Mouse (Mus musculus): ENCODE measurements around the gene Tmem63c. TPM values are rescaled to one million over a fixed set of nuclear protein-coding genes. Genes with fewer than 3 reads are reported as not detected.

Tmem63c gene
- total and polyA plus RNA-seq, 3 experiments: 0.04 TPM; not detected in 2

DNA sequence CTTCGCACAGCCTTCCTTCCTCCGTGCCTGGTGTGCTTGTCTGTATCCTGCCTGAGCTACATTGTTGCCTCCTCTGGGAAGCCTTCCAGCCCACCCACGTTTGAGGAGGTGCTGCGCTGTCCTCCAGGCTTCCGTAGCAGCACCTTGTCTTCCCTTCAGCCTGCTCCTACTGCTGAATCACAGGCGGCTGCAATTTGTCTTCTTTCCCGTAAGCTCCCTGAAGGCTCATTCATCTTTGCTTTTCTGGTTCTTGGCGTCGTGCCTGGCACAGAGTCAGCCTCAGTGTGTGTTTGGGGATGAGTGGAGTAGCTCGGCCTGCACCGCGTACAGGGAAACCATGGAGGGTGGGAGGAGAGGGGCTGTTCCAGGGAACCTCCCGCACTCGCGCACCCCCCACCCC is 43.3 kb upstream of the Tmem63c start:
- no peak overlapping the region for H3K9ac ChIP-seq (ENCODE audit: control insufficient read depth, low read depth, low read length, poor library complexity, severe bottlenecking)
- no peaks in the 10 kb centered on the region for H3K79me2 ChIP-seq (ENCODE audit: control insufficient read depth, insufficient read depth, low read length, poor library complexity)
- DNase-seq (ENCODE audit: low read depth, low spot score): no peak
- no peaks in the 10 kb centered on the region for H3K9me3 ChIP-seq (replicated peaks; ENCODE audit: insufficient read depth, low read length)
- no peaks in the 10 kb centered on the region for H3K27me3 ChIP-seq (ENCODE audit: control insufficient read depth in 1 of 2, insufficient read depth in 2 of 2, low read length in 2 of 2)
- H3K27ac ChIP-seq (ENCODE audit: control insufficient read depth, low read depth, low read length): no peak overlapping the region
- peaks cover 0 to 12% of the 10 kb centered on the region in 2 experiments; a peak in 2 of 4 replicates for H3K36me3 ChIP-seq (ENCODE audit: control insufficient read depth in 1 of 2, insufficient read depth in 2 of 2, low read length in 2 of 2)
- H3K4me1 ChIP-seq (ENCODE audit: control insufficient read depth in 1 of 2, insufficient read depth in 2 of 2, low read length in 2 of 2): peaks cover 8 to 24% of the 10 kb centered on the region in 2 experiments
- TF ChIP-seq RCOR1 (IDR thresholded peaks at IDR 0.05; ENCODE audit: low read depth, low read length) (no peak), NRF1 (IDR thresholded peaks at IDR 0.05; ENCODE audit: insufficient read depth, low read depth, low read length, poor library complexity, severe bottlenecking) (no peak), RAD21 (IDR thresholded peaks at IDR 0.05; ENCODE audit: low read depth, low read length) (no peak), MYC (IDR thresholded peaks at IDR 0.05; ENCODE audit: low read depth, low read length) (no peak), USF1 (IDR thresholded peaks at IDR 0.05; ENCODE audit: low read depth, low read length) (no peak), ZKSCAN1 (IDR thresholded peaks at IDR 0.05; ENCODE audit: low read depth, low read length) (no peak), E2F4 (IDR thresholded peaks at IDR 0.05; ENCODE audit: borderline replicate concordance, low read depth, low read length) (no peak), MYB (IDR thresholded peaks at IDR 0.05; ENCODE audit: low read depth, low read length) (no peak), HCFC1 (IDR thresholded peaks at IDR 0.05; ENCODE audit: low read depth, low read length) (no peak), EP300 (IDR thresholded peaks at IDR 0.05; ENCODE audit: low read depth in 1 of 2, low read length in 2 of 2) (no peak), NELFE (IDR thresholded peaks at IDR 0.05; ENCODE audit: low read depth, low read length) (no peak), MAFK (IDR thresholded peaks at IDR 0.05; ENCODE audit: borderline replicate concordance, low read depth, low read length) (no peak)
- no peak overlapping the region for H3K4me3 ChIP-seq (ENCODE audit: control insufficient read depth in 1 of 2, insufficient read depth in 1 of 2, low read depth in 2 of 2, low read length in 2 of 2)

GRCm38 (mm10) chr12:86981180-86981579 is 40.0 kb upstream of the Tmem63c start:
- H3K4me3 ChIP-seq (ENCODE audit: control insufficient read depth in 1 of 2, insufficient read depth in 1 of 2, low read depth in 2 of 2, low read length in 2 of 2): no peak overlapping the region
- H3K36me3 ChIP-seq (ENCODE audit: control insufficient read depth in 1 of 2, insufficient read depth in 2 of 2, low read length in 2 of 2): no peaks in the 10 kb centered on the region
- TF ChIP-seq BHLHE40 (IDR thresholded peaks at IDR 0.05; ENCODE audit: borderline replicate concordance, low read depth, low read length) (no peak), SMC3 (IDR thresholded peaks at IDR 0.05; ENCODE audit: low read depth, low read length) (peak; percentile 38; the same call in 1 of the 2 replicates), CTCF (IDR thresholded peaks at IDR 0.05 in 2 of 3, conservative IDR thresholded peaks at IDR 0.05 in 1 of 3; ENCODE audit: control insufficient read depth in 1 of 3, insufficient read depth in 1 of 3, low read depth in 2 of 3, low read length in 3 of 3, poor library complexity in 1 of 3, severe bottlenecking in 1 of 3) (peak; percentile 66 to 85 (median 84)), RAD21 (IDR thresholded peaks at IDR 0.05; ENCODE audit: low read depth, low read length) (peak; percentile 46), GABPA (IDR thresholded peaks at IDR 0.05; ENCODE audit: low read depth, low read length) (no peak), CHD2 (IDR thresholded peaks at IDR 0.05; ENCODE audit: low read length) (no peak)
- H3K79me2 ChIP-seq (ENCODE audit: control insufficient read depth, insufficient read depth, low read length, poor library complexity): no peaks in the 10 kb centered on the region
- DNase-seq (ENCODE audit: low read depth, low spot score): peak; percentile 44
- H3K27me3 ChIP-seq (ENCODE audit: control insufficient read depth in 1 of 2, insufficient read depth in 2 of 2, low read length in 2 of 2): no peaks in the 10 kb centered on the region; a peak in 1 of 4 replicates
- H3K9ac ChIP-seq (ENCODE audit: control insufficient read depth, low read depth, low read length, poor library complexity, severe bottlenecking): no peak overlapping the region
- H3K9me3 ChIP-seq (replicated peaks; ENCODE audit: insufficient read depth, low read length): no peaks in the 10 kb centered on the region
- H3K27ac ChIP-seq (ENCODE audit: control insufficient read depth, low read depth, low read length): no peak overlapping the region
- peaks cover 0 to 3% of the 10 kb centered on the region in 2 experiments; a peak in 1 of 4 replicates for H3K4me1 ChIP-seq (ENCODE audit: control insufficient read depth in 1 of 2, insufficient read depth in 2 of 2, low read length in 2 of 2)

All from MEL (cell line).